Mouse (Mus musculus): Measurements from ENCODE around the gene Lgals2. TPM values are rescaled to one million over a fixed set of nuclear protein-coding genes. Genes with fewer than 3 reads are reported as not detected.

Lgals2 gene
- total RNA-seq, 2 experiments from 2014 or later = not detected

DNA sequence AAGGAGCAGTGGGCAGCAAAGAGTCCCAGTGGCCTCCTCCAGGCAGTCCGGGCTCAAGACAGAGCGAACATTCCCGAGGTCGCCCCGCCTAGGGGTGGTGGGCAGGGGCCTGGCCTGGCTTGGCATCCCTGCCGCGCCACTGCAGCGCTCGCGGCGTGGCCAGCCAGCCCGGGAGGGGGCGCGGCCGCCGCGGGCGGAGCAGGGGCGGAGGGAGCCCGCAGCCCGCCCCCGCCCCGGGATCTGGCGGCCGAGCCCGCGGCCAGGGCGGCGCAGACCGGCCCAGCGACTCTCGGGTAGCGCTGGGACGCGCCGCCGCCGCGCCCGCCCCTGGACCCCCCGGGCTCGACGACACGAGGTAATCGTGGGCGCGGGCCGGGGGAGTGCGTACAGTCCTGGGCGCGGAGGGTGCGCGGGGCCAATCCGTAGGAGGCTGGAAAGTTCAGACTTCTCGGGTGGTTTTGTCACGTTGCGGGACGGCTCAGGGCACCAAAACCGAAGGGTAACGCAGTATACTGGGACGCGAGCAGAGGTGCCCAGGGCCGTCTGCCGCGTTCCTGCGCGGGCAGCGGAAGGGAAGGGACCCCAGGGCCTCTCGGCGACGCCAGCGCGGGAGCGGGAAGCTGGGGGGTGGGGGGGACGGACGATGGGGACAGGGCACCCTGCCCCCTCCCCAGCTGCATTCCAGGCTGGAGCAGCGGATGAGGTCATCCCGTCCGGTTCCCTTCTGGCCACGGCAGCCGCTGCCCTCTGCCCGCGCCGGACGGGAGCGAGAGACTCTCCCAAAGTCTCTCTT is 12.8 kb downstream of the Lgals2 start, which contains the start of gene Cdc42ep1:
Cdc42ep1 (plus strand) TSS at position 254 of the 793 bp plus-strand sequence.
- DNase-seq = peak in 1 of 2 experiments; percentile 35

DNA sequence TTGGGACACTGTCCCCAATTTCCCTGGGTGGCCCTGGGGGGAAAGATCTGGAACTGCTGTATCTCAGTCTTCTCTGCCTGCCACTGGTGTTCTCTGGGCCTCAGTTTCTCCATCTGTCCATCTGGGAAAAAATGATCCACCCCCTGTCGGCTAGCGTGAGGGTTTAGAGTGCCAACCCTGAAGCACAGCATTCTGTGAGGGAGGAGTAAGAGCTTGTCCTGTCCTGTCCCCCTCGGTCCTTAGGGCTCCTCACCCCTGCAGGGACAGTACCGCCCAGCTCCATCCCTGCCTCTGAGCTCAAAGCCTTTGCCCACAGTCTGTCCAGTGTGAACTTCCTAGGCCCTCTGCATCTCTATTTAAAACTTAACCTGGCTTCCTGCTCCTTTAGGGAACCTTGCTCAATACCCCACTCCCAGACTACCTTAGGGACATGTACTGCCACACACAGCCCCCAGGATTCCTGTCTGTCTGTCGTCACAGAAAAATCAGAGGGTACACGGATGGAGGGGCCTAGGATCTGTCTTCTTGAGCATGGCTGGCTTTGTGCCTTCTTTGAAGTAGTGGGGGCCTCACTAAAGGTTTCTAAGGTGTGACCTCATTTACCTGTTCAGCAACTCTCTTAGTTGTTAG is 14.1 kb downstream of the Lgals2 start:
- no peak for DNase-seq

DNA sequence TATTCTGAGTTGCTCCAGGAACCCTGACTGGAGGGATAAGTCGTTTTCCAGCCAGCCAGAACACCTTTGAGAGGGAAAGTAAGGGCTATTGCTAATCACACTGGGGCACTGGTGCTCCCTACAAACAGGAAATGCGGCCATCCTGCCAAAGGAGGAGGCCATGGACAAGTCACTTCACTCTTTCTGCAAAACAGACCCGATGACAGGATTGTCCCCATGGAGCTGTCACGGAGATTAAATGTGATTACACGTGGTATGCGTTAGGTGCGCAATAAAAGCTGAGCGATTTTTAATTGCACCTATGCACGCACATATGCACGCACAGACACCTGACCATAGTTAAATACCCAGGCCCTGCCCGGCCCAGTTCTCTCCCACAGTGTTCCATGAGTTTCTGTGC is 14.6 kb downstream of the Lgals2 start:
- no peak for DNase-seq

DNA sequence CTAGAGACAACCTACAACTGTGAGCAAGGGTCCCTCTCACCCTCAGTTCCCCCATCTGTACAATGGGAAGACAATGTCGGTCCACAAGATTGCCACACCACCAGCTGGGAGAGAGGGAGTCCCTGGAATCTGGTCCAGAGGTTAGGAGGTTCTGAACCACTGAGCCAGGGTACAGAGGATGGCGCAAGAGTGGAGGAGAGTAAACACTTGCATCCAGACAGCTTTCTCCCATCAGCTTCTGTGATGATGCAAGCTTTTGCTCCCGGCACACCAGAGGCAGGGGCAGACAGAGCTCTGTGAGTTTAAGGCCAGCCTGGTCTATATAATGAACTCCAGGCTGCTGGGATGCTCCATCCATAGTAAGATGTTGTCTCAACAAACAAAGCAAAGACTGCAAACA is 15.1 kb downstream of the Lgals2 start:
- no peak for DNase-seq

DNA sequence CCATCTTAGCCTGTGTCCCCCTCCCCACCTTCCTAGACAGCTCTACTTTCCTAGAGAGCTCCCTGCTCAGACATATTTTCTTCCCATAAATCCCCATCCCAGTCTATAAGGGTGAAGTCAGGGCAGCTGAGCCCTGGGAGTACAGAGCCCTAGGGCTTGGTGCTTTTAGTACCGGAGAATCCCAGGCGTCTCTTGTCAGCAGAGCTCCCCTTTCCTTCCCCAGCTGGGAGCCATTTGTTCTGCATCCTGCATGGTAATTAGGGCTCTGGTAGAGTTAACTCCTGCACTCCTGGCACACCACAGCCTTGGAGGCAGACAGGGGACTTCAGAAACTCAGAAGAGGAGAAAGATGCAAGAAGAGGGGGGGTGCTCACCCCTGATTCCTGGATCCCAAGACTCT is 15.6 kb downstream of the Lgals2 start:
- no peak for DNase-seq

DNA sequence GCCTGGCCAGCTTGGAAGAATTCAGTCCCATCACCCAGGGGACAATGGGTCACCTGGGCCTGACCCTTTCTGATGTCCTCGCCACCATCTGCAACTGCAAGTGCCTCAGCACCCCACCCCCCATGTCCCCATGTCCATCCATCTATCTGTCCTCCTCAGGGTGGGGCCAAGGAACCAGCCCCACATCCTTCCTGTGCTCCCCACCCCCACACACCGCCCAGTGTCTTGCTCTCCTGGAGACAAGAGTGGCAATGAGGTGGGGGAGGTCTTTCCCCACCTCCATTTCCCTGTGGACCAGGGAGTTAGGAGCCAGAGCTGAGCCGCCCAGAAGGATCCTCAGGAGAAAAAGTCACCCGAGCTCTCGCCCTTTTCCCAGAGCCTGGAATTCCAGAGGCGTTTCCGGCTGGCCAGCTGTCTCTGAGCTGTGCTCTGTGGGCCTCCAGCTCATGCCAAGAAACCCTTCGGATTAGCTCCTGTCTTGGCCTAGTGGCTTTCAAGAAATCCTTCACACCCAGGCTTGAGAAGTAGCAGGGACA is 19.2 kb downstream of the Lgals2 start:
- no peak for DNase-seq

DNA sequence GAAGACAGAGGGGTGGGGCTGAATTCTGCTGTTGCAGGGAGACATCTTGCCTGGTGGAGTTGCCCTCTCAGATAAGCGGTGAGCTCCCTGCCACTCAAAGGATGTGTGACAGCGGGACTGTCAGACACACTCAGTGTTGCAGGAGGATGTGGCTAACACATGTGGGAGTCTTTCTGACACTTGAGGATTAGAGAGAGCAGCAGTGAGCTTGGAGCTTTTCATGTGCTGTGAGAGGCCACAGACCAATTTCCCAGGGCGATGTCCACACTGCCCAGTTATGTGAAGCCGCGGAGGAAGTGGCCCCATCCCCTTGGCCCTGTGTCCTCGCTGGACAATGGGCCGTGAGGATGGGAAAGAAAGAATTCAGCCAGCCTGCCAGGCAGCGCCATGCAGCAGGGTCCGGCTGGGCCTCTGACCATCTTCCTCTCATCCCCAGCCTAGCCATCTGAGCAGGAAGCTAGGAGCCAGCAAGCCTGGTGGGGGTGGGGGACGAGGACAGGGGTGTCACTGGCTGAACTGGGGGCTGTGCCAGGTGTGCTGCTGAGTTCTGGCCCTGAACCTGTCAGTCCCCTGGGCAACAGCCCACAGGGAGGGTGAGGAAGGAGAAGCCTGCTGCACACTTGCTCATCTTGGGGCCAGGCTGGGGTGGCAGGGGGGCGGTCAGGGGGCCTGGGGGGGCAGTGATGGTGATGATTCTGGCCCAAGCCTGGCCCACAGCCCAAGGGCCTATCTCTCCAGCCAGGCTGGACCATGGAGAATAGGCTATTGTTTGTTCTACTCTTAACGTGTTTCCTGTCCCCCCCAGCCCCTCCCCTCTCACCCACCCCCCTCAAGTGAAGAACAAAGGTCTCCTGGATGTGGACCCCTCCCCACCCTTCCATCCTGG is 19.9 kb downstream of the Lgals2 start:
- DNase-seq = peak in 1 of 2 experiments; percentile 26

DNA sequence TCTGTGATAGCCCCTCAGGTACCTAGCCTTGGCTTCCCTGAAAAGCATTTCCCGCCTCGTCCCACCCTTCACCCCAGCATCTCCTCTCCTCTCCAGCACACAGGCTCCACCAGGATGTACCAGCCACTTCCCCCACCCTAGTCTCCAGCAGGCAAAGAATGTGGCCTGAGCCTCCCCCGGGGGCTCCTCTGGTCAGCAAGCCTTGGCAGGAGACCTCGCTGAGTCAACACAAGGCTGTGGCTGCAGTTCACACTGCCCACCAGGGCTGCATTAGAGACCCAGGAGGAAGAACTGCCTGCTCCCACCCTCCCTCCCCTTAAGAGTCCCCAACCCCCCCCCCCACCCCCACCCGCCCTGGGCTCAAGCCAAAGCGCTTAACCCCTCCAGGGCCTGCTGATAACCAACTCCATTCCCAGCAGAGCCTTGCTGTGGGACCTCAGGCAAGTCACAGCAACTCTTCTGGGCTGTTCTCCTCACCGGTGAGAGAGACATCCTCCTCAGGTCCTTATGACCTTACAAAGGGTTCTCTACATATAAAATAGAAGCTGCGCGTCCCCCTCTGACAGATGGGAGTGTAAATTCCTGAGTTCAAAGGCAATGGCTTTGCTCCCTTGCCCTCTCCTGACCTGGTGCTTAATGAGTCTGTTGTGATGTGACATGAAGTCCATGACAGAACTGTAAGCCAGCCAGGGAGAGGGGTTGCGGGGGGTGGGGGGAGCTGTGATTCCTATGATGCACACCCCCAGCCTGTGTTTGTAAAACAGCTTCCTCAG is 20.9 kb downstream of the Lgals2 start:
- no peak for DNase-seq

DNA sequence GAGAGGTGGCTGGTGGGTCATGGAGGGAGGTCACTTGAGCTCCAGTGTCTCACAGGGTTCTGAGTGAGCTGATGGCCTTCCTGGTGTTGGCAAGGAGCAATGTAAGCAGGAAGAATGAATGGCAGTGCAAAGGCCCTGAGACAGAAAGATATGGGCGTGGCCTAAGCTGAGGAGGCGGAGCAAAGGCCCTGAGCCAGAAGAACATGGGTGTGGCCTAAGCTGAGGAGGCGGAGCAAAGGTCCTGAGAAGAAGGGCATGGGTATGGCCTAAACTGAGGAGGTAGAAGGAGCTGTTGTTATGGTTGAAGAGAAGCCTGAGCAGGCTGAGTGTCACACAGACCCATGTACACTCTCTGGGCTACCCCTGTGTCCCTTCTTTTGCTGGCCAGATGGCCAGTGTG is 21.7 kb downstream of the Lgals2 start:
- DNase-seq = no peak

DNA sequence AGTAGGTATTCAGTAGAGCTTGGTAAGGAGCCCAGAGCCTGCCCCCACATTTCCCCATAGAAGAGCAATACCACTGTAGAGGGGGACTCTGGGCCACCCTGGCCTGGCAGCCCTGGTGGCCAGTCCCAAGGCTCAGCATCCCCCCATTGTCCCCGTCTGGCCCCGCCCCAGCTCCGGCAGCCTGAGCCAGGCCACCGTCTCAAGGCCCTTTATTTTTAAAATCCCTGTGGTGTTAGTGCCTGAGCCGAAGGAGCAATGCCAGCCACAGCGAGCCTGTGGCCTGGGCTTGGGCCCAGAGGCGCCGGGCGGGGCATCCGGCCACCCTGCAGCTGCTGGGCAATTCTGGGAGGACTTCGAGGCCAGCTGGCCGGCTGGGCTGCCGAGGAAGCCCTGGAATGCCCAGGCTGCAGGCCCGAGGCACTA is 22.6 kb downstream of the Lgals2 start:
- DNase-seq = peak; percentile 77 to 85

DNA sequence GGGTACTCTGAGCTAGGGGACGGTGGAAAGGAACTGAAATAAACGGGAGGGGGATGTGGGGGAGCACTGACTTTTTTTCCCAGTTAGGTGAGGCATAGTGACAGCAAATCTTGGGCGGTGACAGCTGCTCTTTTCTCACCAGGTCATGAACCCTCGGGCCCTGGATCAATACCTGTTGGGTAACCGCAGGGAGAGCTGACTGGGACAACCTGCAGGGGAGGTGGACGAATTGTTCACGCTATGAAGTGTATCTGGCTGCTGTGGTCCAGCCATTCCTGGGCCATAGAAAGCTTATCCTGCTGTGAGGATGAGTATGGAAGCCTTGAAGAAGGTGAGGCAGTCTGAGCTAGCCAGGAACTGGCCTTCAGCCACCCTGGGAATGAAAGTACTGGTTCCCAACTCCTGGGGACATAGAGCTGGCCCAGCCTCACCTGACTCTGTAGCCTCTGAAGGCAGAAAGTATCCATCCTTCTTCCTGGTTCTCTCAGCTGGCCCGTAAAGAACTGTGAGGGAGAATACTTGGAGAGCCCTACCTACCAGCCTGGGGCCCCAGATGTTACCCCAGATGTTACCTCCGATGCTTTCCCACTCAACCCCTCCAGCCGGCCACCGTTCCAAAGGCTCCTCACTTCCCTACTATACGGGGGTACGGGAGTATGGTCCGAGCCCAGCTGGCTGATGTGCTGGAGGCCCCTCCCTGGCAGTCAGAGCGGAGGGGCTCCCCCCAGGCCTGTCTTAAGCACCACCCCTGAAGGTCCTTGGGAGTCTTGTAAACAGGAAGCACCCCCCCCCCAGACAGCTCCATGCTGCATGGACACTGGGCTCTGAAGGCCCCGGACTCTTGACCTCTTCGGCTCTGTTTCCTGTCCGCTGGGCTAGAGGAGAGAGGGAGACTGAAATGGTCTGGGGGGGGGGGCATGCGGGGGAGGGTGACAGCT is 23.3 kb downstream of the Lgals2 start:
- no peak for DNase-seq

DNA sequence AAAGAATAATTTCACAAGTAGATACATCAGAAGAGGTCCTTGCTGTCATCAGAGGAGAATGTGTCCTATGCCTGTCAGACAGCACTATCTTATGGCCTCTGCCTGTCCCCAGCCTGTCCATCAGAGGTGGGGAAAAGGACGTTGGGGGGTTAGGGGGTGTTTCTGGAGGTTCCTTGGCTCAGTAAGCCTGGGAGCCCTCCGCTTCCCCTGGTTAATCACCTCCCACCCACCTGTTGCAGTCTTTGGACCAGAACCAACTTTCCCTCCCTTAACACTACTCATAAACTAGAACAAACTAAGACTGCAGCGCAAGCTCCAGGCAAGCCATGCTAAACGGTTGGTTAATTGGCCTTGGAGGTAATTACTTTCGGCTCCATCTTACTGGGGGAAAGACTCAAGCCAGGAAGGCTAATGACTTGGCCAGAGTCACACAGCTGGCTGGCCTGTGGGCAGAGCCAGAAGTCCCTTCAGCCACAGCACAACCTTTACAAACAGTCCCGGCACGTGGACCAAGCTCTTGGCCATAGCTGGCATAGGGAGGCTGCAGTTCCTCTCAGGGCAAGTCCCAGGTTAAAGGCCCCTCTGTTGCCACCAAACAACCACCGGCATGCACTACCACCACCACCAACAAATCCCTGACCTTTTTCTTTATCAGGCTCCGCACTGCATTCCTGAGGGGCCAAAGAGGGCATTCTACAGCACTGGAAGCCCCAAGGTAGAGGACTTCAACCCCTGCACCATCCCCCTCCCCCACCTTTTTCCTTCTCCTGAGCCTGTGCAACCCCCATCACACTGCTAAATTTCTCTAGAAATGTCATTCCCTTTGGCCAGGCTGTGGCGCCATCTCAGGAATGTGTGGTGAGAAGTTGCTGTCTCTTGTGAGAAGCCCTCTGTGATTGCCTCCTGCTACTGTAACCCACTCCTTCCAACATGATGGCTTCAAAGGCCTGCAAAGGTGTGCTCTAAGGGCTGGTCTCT is 24.3 kb downstream of the Lgals2 start:
- no peak for DNase-seq

DNA sequence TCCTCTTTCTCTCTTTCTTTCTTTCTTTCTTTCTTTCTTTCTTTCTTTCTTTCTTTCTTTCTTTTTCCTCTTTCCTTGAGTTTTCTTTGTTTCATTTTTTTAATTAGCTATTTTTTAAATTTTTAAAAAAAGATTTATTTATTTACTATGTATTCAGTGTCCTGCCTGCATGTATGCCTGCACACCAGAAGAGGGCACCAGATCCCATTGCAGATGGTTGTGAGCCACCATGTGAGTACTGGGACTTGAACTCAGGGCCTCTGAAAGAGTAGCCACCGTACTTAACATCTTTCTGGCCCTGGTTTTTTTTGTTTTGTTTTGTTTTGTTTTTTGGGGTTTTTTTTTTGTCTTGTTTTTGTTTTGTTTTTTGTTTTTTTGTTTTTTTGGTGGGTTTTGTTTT is 25.7 kb downstream of the Lgals2 start:
- no peak for DNase-seq

DNA sequence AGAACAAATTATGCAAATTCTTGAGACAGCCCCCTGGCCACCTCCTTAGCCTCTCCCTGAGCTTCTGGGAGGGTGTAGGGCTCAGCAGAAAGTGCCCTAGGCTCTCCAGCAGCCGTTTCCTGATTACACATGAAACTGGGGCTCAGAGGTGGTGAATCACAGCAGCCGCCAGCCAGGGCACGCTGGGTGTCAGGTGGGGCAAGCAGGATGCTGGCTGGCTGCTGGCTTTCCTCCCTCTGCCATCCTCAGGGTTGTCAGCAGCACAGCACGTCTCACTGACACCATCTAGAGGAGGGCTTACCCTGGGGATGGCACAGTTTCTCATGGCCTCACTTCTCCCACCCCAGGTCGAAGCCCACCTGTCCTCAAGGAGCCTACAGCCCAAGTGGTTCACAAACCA is 27.0 kb downstream of the Lgals2 start:
- no peak for DNase-seq

DNA sequence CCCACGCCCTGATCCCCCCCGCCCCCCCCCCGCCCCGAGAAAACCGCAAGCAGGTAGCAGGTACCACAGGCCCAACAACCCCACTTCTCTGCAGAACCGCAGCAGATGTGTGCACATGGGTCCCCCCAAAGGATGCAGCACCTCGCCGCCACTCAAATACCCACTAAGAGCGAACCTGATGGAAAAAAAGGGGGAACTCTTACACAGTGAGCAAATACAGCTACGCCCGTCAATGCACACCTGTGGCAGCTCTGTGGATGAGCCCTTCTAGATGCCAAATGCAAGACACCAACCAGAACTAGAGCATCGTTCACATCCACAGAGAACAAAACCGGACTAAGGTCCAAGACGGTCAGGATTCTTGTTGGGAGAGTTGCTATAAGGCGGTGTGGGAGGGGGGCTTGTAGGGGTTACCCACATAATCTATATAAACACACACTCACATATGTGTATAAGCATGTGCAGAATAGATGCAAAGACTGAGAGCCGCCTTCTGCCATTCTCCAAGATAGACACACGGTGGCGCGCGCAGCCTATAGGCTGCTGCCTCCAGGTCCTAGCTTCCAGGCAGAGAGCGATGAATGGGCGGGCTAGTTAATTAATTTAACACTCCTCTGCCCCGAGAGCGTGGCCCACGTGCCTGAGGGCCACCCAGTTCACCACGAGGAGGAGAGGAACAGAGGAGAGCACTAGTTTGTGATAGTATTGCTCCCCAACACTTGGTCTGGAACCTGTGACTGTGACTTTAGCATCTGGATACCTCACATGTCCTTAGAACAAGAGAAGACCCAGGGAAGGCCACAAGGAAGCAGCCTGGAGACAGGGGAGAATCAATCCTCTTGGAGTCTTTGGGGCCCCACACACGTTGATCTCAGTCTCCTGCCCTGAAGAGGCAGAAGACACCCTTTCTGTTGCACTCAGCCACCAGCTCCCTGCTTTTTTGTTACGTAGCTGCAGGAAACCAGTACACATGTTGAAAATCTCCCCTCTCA is 28.8 kb downstream of the Lgals2 start:
- DNase-seq = peak; percentile 57 to 60

DNA sequence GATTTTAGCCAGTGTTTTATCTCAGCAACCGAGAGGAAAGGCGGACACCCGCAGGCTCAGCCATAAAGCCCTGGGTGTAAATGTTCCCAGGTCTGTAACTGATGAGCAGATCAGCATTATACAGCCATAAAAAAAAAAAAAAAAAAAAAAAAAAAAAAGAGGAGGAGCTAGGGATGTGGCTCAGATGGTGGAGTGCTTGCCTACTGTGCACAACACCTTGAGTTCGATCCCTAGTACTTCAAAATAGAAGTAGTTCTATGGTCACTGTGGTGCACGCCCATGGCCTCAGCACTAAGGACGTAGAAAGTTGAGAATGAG is 39.3 kb downstream of the Lgals2 start:
- no peak for DNase-seq

DNA sequence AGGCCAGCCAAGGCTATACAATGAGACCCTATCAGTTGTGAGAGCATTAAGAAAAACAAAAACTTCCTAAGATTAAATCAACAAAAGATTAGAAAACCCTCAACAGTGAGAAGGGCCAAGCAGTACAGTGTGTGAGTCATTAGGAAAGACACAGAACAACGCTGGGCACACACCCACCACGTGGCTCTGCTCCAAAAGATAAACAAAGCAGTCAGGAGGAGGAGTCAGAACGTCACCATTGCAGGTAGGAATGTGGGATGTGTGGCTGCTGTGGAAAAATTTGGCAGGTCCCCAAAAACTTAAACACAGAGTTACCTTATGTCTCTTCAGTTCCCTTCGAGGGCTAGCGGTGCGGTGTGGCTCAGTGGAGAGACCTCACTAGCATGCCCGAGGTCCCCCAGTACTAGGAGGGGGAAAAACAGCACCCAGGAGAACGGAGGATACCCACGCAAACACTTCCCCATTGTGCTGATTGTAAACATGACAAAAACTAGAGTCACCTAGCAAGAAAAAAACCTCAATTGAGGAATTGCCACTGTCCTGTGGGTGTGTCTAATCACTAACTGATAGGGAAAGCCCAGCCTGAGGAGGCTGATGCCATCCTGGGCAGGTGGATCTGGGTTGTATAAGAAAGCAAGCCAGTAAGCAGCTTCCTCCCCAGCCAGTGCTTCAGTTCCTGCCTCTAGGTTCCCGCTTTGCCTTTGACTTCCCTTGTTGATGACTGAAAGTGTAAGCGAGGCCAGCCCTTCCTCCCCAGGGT is 39.8 kb downstream of the Lgals2 start:
- no peak for DNase-seq

DNA sequence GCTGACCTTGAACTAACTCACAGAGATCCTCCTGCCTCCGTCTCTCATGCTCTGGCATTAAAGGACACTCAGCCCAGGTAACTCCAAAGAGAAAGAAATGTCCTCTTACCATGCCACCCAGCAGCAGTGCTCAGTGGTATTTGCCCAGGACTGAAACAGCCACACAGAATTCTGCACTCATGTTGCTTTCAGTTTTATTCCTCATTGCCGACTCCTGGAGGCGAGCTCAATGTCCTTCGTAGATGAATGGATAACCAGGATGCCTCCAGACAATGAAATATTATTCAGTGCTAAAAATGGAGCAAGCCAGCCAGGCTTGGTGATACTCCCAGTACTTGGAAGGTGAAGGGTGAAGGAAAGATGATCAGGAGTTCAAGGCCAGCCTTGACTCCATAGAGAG is 41.7 kb downstream of the Lgals2 start:
- no peak for DNase-seq

Measured in layer of hippocampus, postnatal 36 days (tissue).